Mouse (Mus musculus): Measurements from ENCODE around the gene S100a9.

- TF ChIP-seq CHD2 (IDR thresholded peaks at IDR 0.05; ENCODE audit: low read depth, low read length) (no peak), HCFC1 (IDR thresholded peaks at IDR 0.05; ENCODE audit: borderline replicate concordance, insufficient read depth, low read length) (no peak), ZC3H11A (IDR thresholded peaks at IDR 0.05; ENCODE audit: borderline replicate concordance, low read depth, low read length) (no peak), MAFK (IDR thresholded peaks at IDR 0.05; ENCODE audit: insufficient read depth, low read depth, low read length) (no peak)
Observed at GRCm38 (mm10) chr3:90693496-90693895, 2.0 kb downstream of the S100a9 start.

All from ES-E14 (cell line).